Mouse (Mus musculus): ENCODE measurements around the gene Dppa3. TPM values are rescaled to one million over a fixed set of nuclear protein-coding genes. Genes with fewer than 3 reads are reported as not detected.
A peak's percentile ranks its signal among the peaks of the same experiment; 100 is the strongest.

Dppa3 gene
- polyA plus RNA-seq (2015; fragmentation: Nextera tagmentation; extraction: Ambion mirVana), result not detected in 2 replicates

DNA sequence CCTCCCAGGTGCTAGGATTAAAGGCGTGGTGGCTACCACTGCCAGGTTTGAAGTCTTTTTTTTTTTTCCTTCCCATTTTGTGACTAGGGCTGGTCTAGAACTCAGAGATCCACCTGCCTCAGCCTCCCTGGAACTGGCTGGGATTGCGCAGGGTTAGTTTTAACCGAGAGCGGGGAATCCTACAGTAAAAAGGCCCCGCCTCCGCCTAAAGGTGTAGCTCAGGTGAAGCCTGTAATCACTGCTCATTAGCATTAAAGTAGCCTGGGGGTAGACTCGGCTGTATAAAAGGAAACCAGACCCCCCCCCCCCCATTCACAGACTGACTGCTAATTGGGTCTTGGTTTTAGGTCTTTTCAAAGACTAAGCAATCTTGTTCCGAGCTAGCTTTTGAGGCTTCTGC lies at the start of gene Dppa3:
TSS of gene Dppa3 (plus strand) at position 301 of the 400 bp plus-strand sequence.
- Histone ChIP-seq H3K36me3 (ENCODE audit: control insufficient read depth, insufficient read depth, low read length) (no peaks in the 10 kb centered on the region), H3K4me3 (replicated peaks; ENCODE audit: low read length) (no peak within 1 kb of the TSS), H3K27ac (ENCODE audit: low read length) (no peak within 1 kb of the TSS), H3K27me3 (ENCODE audit: control insufficient read depth, insufficient read depth, low read length) (no peaks in the 10 kb centered on the region), H3K4me2 (ENCODE audit: low read depth, low read length) (peak within 1 kb of the TSS; percentile 45), H3K4me1 (ENCODE audit: control insufficient read depth, insufficient read depth, low read length) (no peaks in the 10 kb centered on the region), H3K9ac (ENCODE audit: low read length) (no peak within 1 kb of the TSS), H3K9me3 (replicated peaks; ENCODE audit: control insufficient read depth, low read length) (no peaks in the 10 kb centered on the region; the same call in 1 of the 2 replicates)
- ATAC-seq (ENCODE audit: insufficient read depth, low FRiP score), result no peak
- WGBS, result 88% methylated on average over 8 of the region's 8 CpGs

DNA sequence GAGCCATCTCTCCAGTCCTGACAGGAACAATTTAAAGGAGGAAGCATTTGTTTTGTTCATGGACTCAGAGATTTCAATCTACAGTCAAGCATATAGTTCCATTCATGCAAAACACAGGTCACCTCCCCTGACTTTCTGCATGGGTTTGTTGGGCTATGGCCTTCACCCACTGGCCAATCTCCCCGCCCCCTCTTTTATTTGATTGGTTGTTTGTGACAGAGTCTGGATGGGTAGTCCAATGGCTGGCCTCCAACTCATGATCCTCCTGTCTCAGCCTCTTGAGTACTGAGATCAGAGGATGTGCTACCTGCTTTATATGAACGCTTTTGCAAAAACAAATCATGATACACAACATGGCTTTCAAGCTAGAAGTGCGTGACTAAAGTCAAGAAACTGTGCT lies 49.2 kb upstream of the Dppa3 start:
- 87% methylated on average over 3 of the region's 3 CpGs for WGBS
- no peaks in the 10 kb centered on the region for H3K4me1 ChIP-seq (ENCODE audit: control insufficient read depth, insufficient read depth, low read length)

DNA sequence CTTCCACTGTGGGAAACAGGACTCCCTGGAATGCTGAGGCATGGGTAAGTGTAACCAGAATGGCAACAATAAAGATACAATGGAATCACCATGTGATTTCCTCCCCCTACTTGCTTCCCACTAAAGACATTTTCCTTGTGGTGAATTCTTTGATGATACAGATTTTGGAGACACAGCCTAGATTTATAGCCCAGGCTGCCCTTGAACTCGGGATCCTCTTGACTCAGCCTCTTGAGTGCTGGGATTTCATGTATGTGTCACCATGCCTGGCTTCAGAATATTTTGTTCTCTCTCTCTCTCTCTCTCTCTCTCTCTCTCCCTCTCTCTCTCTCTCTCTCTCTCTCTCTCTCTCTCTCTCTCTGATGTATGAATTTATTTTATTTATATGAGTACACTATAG lies 47.1 kb upstream of the Dppa3 start:
- no peak overlapping the region for H3K27ac ChIP-seq (ENCODE audit: low read length)
- H3K4me3 ChIP-seq (replicated peaks; ENCODE audit: low read length), result no peak overlapping the region
- no peak for ATAC-seq (ENCODE audit: insufficient read depth, low FRiP score)
- no peaks in the 10 kb centered on the region for H3K4me1 ChIP-seq (ENCODE audit: control insufficient read depth, insufficient read depth, low read length)
- H3K4me2 ChIP-seq (ENCODE audit: low read depth, low read length), result no peak overlapping the region
- H3K9me3 ChIP-seq (replicated peaks; ENCODE audit: control insufficient read depth, low read length), result no peaks in the 10 kb centered on the region
- no peaks in the 10 kb centered on the region for H3K36me3 ChIP-seq (ENCODE audit: control insufficient read depth, insufficient read depth, low read length)
- H3K9ac ChIP-seq (ENCODE audit: low read length), result no peak overlapping the region
- WGBS, result 73% methylated on average over 1 of the region's 1 CpGs
- H3K27me3 ChIP-seq (ENCODE audit: control insufficient read depth, insufficient read depth, low read length), result no peaks in the 10 kb centered on the region

More for the DNA sequence above, 49.2 kb upstream of the Dppa3 start:
- no peak overlapping the region for H3K4me3 ChIP-seq (replicated peaks; ENCODE audit: low read length)
- H3K27me3 ChIP-seq (ENCODE audit: control insufficient read depth, insufficient read depth, low read length), result no peaks in the 10 kb centered on the region
- H3K4me2 ChIP-seq (ENCODE audit: low read depth, low read length), result no peak overlapping the region
- no peaks in the 10 kb centered on the region for H3K36me3 ChIP-seq (ENCODE audit: control insufficient read depth, insufficient read depth, low read length)
- H3K9me3 ChIP-seq (replicated peaks; ENCODE audit: control insufficient read depth, low read length), result no peaks in the 10 kb centered on the region
- ATAC-seq (ENCODE audit: insufficient read depth, low FRiP score), result no peak
- no peak overlapping the region for H3K9ac ChIP-seq (ENCODE audit: low read length)
- no peak overlapping the region for H3K27ac ChIP-seq (ENCODE audit: low read length)

DNA sequence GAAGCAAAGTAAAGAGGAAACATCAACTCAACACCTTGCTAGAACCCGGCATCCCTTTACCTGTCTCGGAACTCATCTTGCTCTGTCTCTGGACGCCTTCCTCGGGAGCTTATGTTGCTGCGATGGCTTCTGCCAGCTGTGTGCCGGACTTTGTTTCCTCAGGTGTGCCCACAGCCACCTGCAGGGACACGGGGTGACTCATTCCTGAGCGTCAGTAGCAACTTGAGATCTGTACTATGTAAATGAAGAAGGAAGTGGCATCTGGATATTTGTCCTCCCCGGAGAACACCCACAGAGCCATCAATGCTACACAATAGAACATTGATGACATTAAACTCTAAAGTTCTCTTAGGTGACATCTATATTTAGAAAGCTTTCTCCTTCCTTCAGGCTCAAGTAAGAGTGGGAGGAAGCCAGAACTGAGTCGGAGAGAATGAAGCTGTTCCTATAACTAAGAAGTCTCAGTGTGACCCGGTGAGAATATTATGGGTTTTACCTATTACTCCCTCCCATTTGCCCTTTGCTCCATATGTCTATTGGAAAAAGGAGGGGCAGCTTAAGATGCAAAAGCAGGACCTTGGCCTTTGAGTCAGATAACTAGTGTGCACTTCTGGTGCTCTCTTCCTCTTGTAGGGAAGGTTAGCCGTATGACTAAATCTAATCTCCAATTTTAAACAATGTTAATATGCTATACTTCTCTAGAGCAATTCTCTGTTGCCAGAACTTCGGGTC lies 35.0 kb upstream of the Dppa3 start:
- H3K9me3 ChIP-seq (replicated peaks; ENCODE audit: control insufficient read depth, low read length), result no peaks in the 10 kb centered on the region
- no peak overlapping the region for H3K9ac ChIP-seq (ENCODE audit: low read length)
- H3K4me3 ChIP-seq (replicated peaks; ENCODE audit: low read length), result no peak overlapping the region
- H3K4me1 ChIP-seq (ENCODE audit: control insufficient read depth, insufficient read depth, low read length), result no peaks in the 10 kb centered on the region
- 71% methylated on average over 13 of the region's 13 CpGs for WGBS
- H3K36me3 ChIP-seq (ENCODE audit: control insufficient read depth, insufficient read depth, low read length), result no peaks in the 10 kb centered on the region
- H3K4me2 ChIP-seq (ENCODE audit: low read depth, low read length), result no peak overlapping the region
- no peak overlapping the region for H3K27ac ChIP-seq (ENCODE audit: low read length)
- H3K27me3 ChIP-seq (ENCODE audit: control insufficient read depth, insufficient read depth, low read length), result no peaks in the 10 kb centered on the region
- peak; percentile 70; the same call in 1 of the 2 replicates for ATAC-seq (ENCODE audit: insufficient read depth, low FRiP score)

DNA sequence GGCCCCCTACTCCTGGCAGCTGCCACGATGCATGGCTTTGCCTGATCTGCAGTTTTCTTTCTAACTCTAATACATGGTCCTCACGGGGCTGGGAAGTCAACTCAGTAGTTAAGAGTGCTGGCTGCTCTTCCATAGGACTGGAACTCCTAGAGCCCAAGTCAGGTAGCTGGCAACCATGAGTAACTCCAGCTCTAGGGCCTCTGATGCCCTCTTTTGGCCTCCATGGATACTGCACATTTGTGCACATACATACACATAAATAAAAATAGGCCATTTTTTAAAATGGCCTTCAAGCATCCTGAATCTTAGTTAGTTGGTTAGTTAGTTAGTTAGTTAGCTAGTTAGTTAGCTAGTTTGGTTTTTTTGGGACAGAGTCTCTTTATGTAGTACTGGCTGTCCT lies 33.3 kb upstream of the Dppa3 start:
- Histone ChIP-seq H3K9me3 (replicated peaks; ENCODE audit: control insufficient read depth, low read length) (no peaks in the 10 kb centered on the region), H3K4me1 (ENCODE audit: control insufficient read depth, insufficient read depth, low read length) (0 out of 2 replicates have a peak, but pooled peaks cover 1% of the 10 kb centered on the region), H3K36me3 (ENCODE audit: control insufficient read depth, insufficient read depth, low read length) (no peaks in the 10 kb centered on the region), H3K27ac (ENCODE audit: low read length) (no peak overlapping the region), H3K4me2 (ENCODE audit: low read depth, low read length) (no peak overlapping the region), H3K4me3 (replicated peaks; ENCODE audit: low read length) (no peak overlapping the region), H3K27me3 (ENCODE audit: control insufficient read depth, insufficient read depth, low read length) (no peaks in the 10 kb centered on the region), H3K9ac (ENCODE audit: low read length) (no peak overlapping the region)
- ATAC-seq (ENCODE audit: insufficient read depth, low FRiP score), result no peak
- 88% methylated on average over 2 of the region's 2 CpGs for WGBS

DNA sequence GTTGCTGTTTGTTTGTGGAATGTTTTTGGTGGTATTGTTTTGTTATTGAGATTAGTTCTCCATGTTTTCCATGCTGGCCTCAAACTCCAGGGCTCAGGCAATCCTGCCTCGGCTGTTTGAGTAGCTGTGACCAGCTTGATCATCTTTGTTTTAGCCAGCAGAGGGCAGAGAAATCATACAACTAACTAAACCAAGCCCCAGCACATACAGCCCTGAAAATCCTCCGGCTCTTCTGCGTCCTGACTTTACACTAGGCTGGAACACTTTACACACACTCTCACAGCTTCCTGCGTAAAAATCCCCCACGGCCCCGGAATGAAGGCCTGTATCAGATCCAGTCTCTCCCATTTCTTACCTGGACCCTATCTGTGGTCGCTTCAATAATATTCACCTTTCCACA lies 30.6 kb upstream of the Dppa3 start:
- H3K4me3 ChIP-seq (replicated peaks; ENCODE audit: low read length), result no peak overlapping the region
- H3K27ac ChIP-seq (ENCODE audit: low read length), result no peak overlapping the region
- no peaks in the 10 kb centered on the region for H3K36me3 ChIP-seq (ENCODE audit: control insufficient read depth, insufficient read depth, low read length)
- ATAC-seq (ENCODE audit: insufficient read depth, low FRiP score), result no peak
- H3K4me1 ChIP-seq (ENCODE audit: control insufficient read depth, insufficient read depth, low read length), result 0 out of 2 replicates have a peak, but pooled peaks cover 2% of the 10 kb centered on the region
- H3K27me3 ChIP-seq (ENCODE audit: control insufficient read depth, insufficient read depth, low read length), result no peaks in the 10 kb centered on the region
- no peak overlapping the region for H3K9ac ChIP-seq (ENCODE audit: low read length)
- no peaks in the 10 kb centered on the region for H3K9me3 ChIP-seq (replicated peaks; ENCODE audit: control insufficient read depth, low read length)
- 21% methylated on average over 7 of the region's 7 CpGs for WGBS
- no peak overlapping the region for H3K4me2 ChIP-seq (ENCODE audit: low read depth, low read length)

DNA sequence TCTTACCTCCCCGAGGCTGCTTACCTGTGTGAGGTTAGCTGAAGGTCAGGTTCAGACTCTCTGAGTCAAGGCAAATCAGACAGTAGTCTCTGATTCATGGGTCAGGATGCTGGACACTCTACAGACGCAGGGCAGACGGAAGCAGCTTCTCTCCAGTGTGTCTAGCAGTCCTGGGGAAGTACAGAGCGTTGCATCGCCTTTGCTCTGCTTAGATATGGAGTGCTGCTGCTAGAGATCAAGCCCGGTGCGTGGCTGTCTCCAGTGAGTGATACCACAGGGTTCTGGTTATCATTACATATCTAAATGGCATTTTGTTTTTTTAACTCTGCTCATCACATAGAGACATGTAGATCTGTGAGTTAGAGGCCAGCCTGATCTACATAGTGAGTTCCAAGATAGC lies 29.6 kb upstream of the Dppa3 start:
- H3K9ac ChIP-seq (ENCODE audit: low read length), result no peak overlapping the region

DNA sequence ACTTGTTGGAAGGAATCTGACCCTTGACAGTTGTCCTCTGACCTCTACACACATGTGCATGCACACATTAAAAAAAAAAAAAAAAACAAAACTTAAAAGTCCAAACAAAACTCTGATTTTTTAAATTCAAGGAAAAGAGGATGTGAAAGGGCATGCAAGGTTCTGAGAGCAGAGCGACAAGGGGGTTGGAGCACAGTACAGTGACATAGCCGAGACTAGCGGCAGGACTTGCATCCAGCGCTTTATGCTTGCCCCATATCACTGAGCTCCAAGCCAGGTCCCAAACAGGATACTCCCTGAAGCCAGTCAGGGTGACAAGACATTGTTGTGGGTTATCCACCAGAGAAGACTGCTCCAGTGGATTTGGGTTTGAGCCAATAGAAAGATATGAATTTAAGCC lies 28.2 kb upstream of the Dppa3 start:
- H3K9ac ChIP-seq (ENCODE audit: low read length), result no peak overlapping the region
- H3K27ac ChIP-seq (ENCODE audit: low read length), result no peak overlapping the region
- no peak for ATAC-seq (ENCODE audit: insufficient read depth, low FRiP score)
- no peak overlapping the region for H3K4me2 ChIP-seq (ENCODE audit: low read depth, low read length)
- H3K9me3 ChIP-seq (replicated peaks; ENCODE audit: control insufficient read depth, low read length), result no peaks in the 10 kb centered on the region
- no peaks in the 10 kb centered on the region for H3K27me3 ChIP-seq (ENCODE audit: control insufficient read depth, insufficient read depth, low read length)
- H3K36me3 ChIP-seq (ENCODE audit: control insufficient read depth, insufficient read depth, low read length), result no peaks in the 10 kb centered on the region
- 0 out of 2 replicates have a peak, but pooled peaks cover 2% of the 10 kb centered on the region for H3K4me1 ChIP-seq (ENCODE audit: control insufficient read depth, insufficient read depth, low read length)
- H3K4me3 ChIP-seq (replicated peaks; ENCODE audit: low read length), result no peak overlapping the region
- WGBS, result 91% methylated on average over 4 of the region's 4 CpGs

More for the DNA sequence above, 29.6 kb upstream of the Dppa3 start:
- H3K4me1 ChIP-seq (ENCODE audit: control insufficient read depth, insufficient read depth, low read length), result 0 out of 2 replicates have a peak, but pooled peaks cover 2% of the 10 kb centered on the region
- no peak for ATAC-seq (ENCODE audit: insufficient read depth, low FRiP score)
- no peaks in the 10 kb centered on the region for H3K27me3 ChIP-seq (ENCODE audit: control insufficient read depth, insufficient read depth, low read length)
- no peaks in the 10 kb centered on the region for H3K9me3 ChIP-seq (replicated peaks; ENCODE audit: control insufficient read depth, low read length)
- H3K36me3 ChIP-seq (ENCODE audit: control insufficient read depth, insufficient read depth, low read length), result no peaks in the 10 kb centered on the region
- H3K4me3 ChIP-seq (replicated peaks; ENCODE audit: low read length), result no peak overlapping the region
- no peak overlapping the region for H3K4me2 ChIP-seq (ENCODE audit: low read depth, low read length)
- no peak overlapping the region for H3K27ac ChIP-seq (ENCODE audit: low read length)
- 67% methylated on average over 7 of the region's 7 CpGs for WGBS

DNA sequence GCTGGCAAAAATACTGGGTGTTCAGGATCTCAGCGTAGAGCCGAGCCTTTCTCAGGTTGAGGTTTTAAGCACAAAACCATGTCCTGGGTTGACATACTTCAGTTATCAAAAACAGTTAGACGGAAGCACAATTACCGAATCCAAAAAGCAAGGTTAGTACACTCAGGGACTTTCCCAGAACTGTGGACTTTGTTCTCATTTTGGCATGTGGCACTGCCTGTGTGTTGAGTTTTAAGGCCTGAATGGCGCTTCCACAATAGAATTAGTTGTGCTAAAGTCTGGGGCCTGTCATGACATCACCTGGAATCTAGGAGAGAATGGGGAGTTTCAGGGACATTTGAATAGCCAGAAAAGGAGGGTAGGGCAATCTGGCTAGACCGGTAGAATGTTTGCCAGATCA lies 27.8 kb upstream of the Dppa3 start:
- Histone ChIP-seq H3K4me2 (ENCODE audit: low read depth, low read length) (no peak overlapping the region), H3K27me3 (ENCODE audit: control insufficient read depth, insufficient read depth, low read length) (no peaks in the 10 kb centered on the region), H3K36me3 (ENCODE audit: control insufficient read depth, insufficient read depth, low read length) (no peaks in the 10 kb centered on the region), H3K4me3 (replicated peaks; ENCODE audit: low read length) (no peak overlapping the region), H3K27ac (ENCODE audit: low read length) (no peak overlapping the region), H3K4me1 (ENCODE audit: control insufficient read depth, insufficient read depth, low read length) (0 out of 2 replicates have a peak, but pooled peaks cover 2% of the 10 kb centered on the region), H3K9me3 (replicated peaks; ENCODE audit: control insufficient read depth, low read length) (no peaks in the 10 kb centered on the region), H3K9ac (ENCODE audit: low read length) (no peak overlapping the region)
- 77% methylated on average over 6 of the region's 6 CpGs for WGBS
- no peak for ATAC-seq (ENCODE audit: insufficient read depth, low FRiP score)
